Mouse (Mus musculus): ENCODE measurements at regions not wholly inside any gene's neighbourhood (a gene's known extent, or its start where the extent isn't known, plus 50 kb on each side); places are given as distances from the start of the nearest gene placed in this dataset.

DNA sequence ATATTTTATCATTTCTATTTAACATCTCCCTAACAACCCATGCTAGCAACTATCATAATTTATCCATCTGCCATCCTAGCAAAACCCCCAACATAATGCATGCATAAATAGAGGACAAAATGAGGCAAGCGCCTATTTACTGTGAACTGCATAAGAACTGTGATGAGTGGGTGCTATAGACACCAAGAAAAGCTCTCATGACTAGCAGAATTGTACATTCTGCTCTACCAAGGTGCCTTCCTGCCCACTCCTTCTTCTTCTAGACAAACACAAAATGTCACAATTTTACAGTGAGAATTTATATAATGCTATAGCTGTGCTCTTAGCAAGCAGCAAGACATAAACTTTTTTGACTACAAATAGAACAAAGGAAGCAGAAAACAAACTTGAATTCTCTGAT, 305.9 kb downstream of the Brinp1 start:
- no peak overlapping the region for H3K4me2 ChIP-seq (replicated peaks; ENCODE audit: low read depth, low read length)
- WGBS = 81% methylated on average over 1 of the region's 1 CpGs
- no peak for ATAC-seq (ENCODE audit: low FRiP score)

DNA sequence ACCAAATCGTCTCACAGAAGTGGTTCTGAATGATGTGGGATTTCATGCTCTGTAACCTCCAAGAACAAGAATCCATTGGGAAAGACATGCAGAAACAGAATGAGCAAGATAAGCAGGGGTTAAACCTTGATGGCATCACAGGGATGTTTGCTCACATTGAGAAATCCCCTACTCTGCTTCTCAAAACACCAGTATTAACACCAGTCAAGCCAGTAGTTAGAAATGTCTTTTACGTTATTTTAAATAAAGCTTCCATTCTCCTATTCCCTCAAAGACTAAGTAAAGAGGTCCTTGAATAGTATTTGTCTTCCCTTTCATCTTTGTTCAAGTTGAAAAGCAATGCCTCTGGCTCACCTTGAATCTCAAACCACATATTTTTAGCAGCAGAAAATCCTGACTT, 320.9 kb downstream of the Brinp1 start:
- Histone ChIP-seq H3K4me2 (replicated peaks; ENCODE audit: low read depth, low read length) (no peak overlapping the region), H3K36me3 (ENCODE audit: control insufficient read depth, insufficient read depth, low read length) (no peaks in the 10 kb centered on the region), H3K9me3 (ENCODE audit: control insufficient read depth, low read length) (no peaks in the 10 kb centered on the region), H3K27ac (ENCODE audit: low read depth, low read length) (no peak overlapping the region), H3K4me3 (ENCODE audit: low read depth, low read length) (no peak overlapping the region), H3K4me1 (replicated peaks; ENCODE audit: control insufficient read depth, insufficient read depth, low read length) (no peaks in the 10 kb centered on the region), H3K9ac (ENCODE audit: low read depth, low read length) (no peak overlapping the region), H3K27me3 (ENCODE audit: control insufficient read depth, insufficient read depth, low read length) (no peaks in the 10 kb centered on the region)
- DNase-seq (ENCODE audit: low spot score) (no peak), ATAC-seq (ENCODE audit: low FRiP score) (no peak)
- 85% methylated on average over 2 of the region's 2 CpGs for WGBS

More for the DNA sequence above, 305.9 kb downstream of the Brinp1 start:
- Histone ChIP-seq H3K4me1 (replicated peaks; ENCODE audit: control insufficient read depth, insufficient read depth, low read length) (no peaks in the 10 kb centered on the region), H3K27ac (ENCODE audit: low read depth, low read length) (no peak overlapping the region), H3K4me3 (ENCODE audit: low read depth, low read length) (no peak overlapping the region), H3K27me3 (ENCODE audit: control insufficient read depth, insufficient read depth, low read length) (no peaks in the 10 kb centered on the region), H3K9ac (ENCODE audit: low read depth, low read length) (no peak overlapping the region), H3K9me3 (ENCODE audit: control insufficient read depth, low read length) (no peaks in the 10 kb centered on the region), H3K36me3 (ENCODE audit: control insufficient read depth, insufficient read depth, low read length) (no peaks in the 10 kb centered on the region)
- no peak for DNase-seq (ENCODE audit: low spot score)

DNA sequence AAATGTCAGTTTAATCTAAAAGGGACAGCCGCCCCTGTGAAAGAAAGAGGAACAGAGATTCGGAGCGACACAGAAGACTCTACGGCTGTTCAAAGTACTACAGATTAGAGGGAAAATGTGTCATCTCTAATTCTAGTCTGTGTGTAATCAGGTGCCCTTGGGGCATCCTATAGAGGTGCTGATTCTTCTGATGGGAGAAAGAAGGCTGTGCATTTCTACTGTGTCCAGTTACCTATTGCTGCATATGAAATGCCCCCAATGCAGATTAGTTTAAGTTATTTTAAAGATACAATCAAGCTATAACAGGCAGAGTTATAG, 330.2 kb downstream of the Brinp1 start:
- Histone ChIP-seq H3K27ac (ENCODE audit: low read depth, low read length) (no peak overlapping the region), H3K4me1 (replicated peaks; ENCODE audit: control insufficient read depth, insufficient read depth, low read length) (no peaks in the 10 kb centered on the region), H3K4me2 (replicated peaks; ENCODE audit: low read depth, low read length) (no peak overlapping the region), H3K27me3 (ENCODE audit: control insufficient read depth, insufficient read depth, low read length) (no peaks in the 10 kb centered on the region), H3K9me3 (ENCODE audit: control insufficient read depth, low read length) (no peaks in the 10 kb centered on the region), H3K4me3 (ENCODE audit: low read depth, low read length) (no peak overlapping the region), H3K9ac (ENCODE audit: low read depth, low read length) (no peak overlapping the region), H3K36me3 (ENCODE audit: control insufficient read depth, insufficient read depth, low read length) (no peaks in the 10 kb centered on the region)
- 81% methylated on average over 4 of the region's 4 CpGs for WGBS
- ATAC-seq (ENCODE audit: low FRiP score) (0 out of 2 replicates have a peak, but pooled peaks have one; percentile 20), DNase-seq (ENCODE audit: low spot score) (no peak)

DNA sequence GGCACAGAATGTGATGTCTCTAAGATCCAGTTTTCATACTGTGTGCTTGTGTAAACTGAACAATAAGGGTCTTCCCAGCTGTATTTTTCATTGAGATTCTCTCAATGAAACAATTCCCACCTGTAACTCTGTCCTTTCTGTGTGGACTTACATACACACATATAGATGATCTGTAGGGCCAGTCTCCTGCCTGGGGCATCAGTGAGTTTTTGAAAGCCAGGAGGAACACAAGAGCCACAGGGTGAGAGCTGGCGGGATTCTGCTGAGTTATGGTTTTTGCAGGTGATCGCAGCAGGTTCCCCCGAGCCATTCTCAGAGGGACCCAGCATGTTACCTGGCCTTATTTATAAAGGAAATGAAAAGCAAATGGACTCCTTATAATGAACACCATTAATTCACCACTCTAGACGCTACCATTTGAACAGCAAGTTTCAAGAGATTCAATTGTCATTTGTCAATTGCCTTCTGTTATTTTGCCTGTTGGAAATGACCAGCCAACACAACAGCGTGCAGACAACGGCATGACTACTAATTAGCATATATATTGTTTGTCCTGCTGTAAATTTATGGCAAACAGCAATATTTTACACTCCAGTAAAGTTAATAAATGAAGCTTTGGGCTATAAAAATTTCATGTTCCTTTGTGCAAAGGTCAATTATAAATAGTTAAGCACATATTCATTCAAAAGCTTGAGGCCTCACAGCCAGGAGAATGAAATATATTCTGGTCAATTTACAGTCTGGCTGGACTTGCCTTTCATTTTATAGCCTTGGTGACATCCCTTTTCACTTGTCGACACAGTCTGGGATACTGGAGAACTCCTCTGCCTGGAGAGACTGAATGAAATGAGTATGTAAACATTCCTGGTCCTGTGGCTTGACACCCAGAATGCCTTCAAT, 330.8 kb downstream of the Brinp1 start:
- no peaks in the 10 kb centered on the region for H3K9me3 ChIP-seq (ENCODE audit: control insufficient read depth, low read length)
- H3K4me3 ChIP-seq (ENCODE audit: low read depth, low read length) = no peak overlapping the region
- ATAC-seq (ENCODE audit: low FRiP score) (0 out of 2 replicates have a peak, but pooled peaks have one; percentile 36), DNase-seq (ENCODE audit: low spot score) (no peak)
- 81% methylated on average over 7 of the region's 7 CpGs for WGBS
- no peaks in the 10 kb centered on the region for H3K4me1 ChIP-seq (replicated peaks; ENCODE audit: control insufficient read depth, insufficient read depth, low read length)
- no peaks in the 10 kb centered on the region for H3K36me3 ChIP-seq (ENCODE audit: control insufficient read depth, insufficient read depth, low read length)
- no peak overlapping the region for H3K27ac ChIP-seq (ENCODE audit: low read depth, low read length)
- H3K9ac ChIP-seq (ENCODE audit: low read depth, low read length) = no peak overlapping the region
- no peaks in the 10 kb centered on the region for H3K27me3 ChIP-seq (ENCODE audit: control insufficient read depth, insufficient read depth, low read length)
- no peak overlapping the region for H3K4me2 ChIP-seq (replicated peaks; ENCODE audit: low read depth, low read length)

DNA sequence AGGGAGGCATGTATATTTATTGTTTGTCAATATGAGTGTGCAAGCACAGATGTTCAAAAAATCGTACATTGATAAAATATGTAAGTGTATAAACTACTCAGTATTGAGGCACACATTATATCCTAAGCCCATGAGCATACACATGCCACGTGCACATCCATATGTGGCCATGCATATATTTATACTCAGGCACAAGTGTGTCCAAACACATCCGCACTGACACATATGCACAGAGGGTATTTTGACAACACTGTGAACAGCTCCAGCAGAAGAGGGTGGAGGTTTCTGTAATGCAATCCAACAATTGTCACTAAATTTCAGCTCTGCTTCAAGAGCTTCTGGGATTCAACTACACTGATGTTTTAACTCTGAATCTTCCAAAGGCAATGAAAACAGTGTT, 333.6 kb downstream of the Brinp1 start:
- H3K27ac ChIP-seq (ENCODE audit: low read depth, low read length) = no peak overlapping the region
- no peak overlapping the region for H3K4me2 ChIP-seq (replicated peaks; ENCODE audit: low read depth, low read length)
- no peak overlapping the region for H3K9ac ChIP-seq (ENCODE audit: low read depth, low read length)
- DNase-seq (ENCODE audit: low spot score) = no peak
- H3K4me3 ChIP-seq (ENCODE audit: low read depth, low read length) = no peak overlapping the region
- H3K27me3 ChIP-seq (ENCODE audit: control insufficient read depth, insufficient read depth, low read length) = no peaks in the 10 kb centered on the region
- whole genome bisulfite sequencing = 91% methylated on average over 3 of the region's 3 CpGs
- no peak for ATAC-seq (ENCODE audit: low FRiP score)
- no peaks in the 10 kb centered on the region for H3K9me3 ChIP-seq (ENCODE audit: control insufficient read depth, low read length)
- H3K4me1 ChIP-seq (replicated peaks; ENCODE audit: control insufficient read depth, insufficient read depth, low read length) = no peaks in the 10 kb centered on the region
- no peaks in the 10 kb centered on the region for H3K36me3 ChIP-seq (ENCODE audit: control insufficient read depth, insufficient read depth, low read length)

DNA sequence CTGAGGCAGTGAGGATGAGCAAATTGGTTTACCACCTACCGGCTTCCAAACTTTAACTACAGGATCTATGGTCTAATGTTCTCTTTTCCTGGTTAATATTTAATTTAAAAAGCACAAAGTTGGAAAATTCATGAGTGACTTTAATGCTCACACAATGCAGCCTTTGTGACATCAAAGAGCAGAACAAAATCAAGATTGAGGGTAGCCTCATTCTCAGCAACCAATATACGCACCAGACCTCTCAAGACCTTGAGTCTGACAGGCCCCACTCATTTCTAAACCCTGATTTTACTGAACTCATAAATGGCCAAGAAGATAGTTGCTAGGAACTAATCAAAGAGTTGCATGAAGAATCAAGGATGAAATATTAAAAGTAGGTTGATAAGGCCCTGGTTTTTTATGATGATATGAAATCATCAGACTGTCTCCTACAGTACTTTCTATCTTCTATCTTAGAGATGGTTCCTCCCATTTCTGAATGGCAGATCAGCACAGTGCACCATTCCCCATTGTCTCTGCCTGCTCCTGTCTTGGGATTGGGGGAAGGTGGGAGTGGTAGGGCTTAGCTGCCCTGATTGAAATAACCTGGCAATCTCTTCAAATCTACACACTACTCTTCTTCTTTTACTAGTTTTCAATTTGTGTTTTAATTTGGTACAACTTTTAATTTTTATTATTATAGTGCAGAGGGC, 338.3 kb downstream of the Brinp1 start:
- Histone ChIP-seq H3K4me1 (replicated peaks; ENCODE audit: control insufficient read depth, insufficient read depth, low read length) (no peaks in the 10 kb centered on the region), H3K9me3 (ENCODE audit: control insufficient read depth, low read length) (no peaks in the 10 kb centered on the region), H3K4me2 (replicated peaks; ENCODE audit: low read depth, low read length) (no peak overlapping the region), H3K27ac (ENCODE audit: low read depth, low read length) (no peak overlapping the region), H3K9ac (ENCODE audit: low read depth, low read length) (no peak overlapping the region), H3K36me3 (ENCODE audit: control insufficient read depth, insufficient read depth, low read length) (no peaks in the 10 kb centered on the region), H3K4me3 (ENCODE audit: low read depth, low read length) (no peak overlapping the region), H3K27me3 (ENCODE audit: control insufficient read depth, insufficient read depth, low read length) (no peaks in the 10 kb centered on the region)
- DNase-seq (ENCODE audit: low spot score) (no peak), ATAC-seq (ENCODE audit: low FRiP score) (no peak)
- WGBS = 93% methylated on average over 2 of the region's 2 CpGs

DNA sequence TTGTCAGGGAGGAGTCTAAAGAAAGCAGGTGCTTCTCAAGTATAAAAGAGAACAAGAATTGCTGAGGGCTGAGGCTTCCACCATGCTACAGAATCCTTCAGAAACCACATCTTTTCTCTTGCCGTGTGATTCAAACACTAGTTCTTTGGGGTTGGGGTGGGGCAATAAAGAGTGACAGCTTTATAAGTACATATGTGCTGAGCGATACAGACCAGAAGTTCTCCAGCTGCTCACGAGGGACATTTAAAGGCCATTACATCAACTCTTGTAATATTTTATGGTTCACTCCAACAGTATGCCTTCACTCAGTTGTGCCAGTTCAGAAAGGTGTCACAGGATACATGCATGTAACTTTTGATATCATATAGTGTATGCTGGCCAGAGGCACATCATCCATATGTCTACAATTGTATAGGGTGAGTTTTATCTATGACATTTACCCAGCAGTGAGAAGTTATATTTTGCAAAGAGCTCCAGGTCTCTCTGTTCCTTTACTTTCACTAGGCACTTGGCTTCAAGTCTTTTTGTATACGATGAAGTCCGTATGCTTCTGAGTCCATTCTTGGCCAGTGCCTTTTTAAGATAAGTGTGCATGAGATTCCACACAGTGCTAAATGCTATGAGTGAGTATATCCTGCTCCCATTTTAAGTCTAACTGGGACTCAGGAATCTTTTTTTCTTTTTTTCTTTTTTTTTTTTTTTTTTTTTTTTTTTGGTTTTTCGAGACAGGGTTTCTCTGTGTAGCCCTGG, 341.8 kb downstream of the Brinp1 start:
- ATAC-seq (ENCODE audit: low FRiP score) = no peak
- H3K4me2 ChIP-seq (replicated peaks; ENCODE audit: low read depth, low read length) = no peak overlapping the region
- no peak overlapping the region for H3K27ac ChIP-seq (ENCODE audit: low read depth, low read length)
- H3K9me3 ChIP-seq (ENCODE audit: control insufficient read depth, low read length) = no peaks in the 10 kb centered on the region
- H3K4me3 ChIP-seq (ENCODE audit: low read depth, low read length) = no peak overlapping the region
- no peak for DNase-seq (ENCODE audit: low spot score)
- H3K27me3 ChIP-seq (ENCODE audit: control insufficient read depth, insufficient read depth, low read length) = no peaks in the 10 kb centered on the region
- H3K4me1 ChIP-seq (replicated peaks; ENCODE audit: control insufficient read depth, insufficient read depth, low read length) = no peaks in the 10 kb centered on the region
- 96% methylated on average over 5 of the region's 6 CpGs for WGBS
- H3K36me3 ChIP-seq (ENCODE audit: control insufficient read depth, insufficient read depth, low read length) = no peaks in the 10 kb centered on the region
- H3K9ac ChIP-seq (ENCODE audit: low read depth, low read length) = no peak overlapping the region

DNA sequence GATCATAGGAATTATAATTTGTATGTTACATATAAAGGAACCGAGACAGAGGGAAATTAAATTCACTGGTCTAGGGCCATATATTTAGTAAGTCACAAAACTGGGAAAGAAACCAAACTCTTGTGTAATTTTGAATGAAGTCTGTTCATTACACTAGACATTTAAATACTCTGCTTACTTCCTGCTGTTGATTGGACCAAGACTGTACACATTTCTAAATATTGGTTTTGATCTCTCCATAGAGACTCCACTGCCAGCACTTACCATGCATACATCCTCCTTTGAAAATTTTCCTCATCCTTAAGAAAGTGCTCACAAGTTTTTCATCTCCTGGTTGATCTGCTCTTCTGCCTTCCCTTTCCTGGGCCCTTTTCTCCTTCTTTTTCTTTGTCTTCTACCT, 358.9 kb downstream of the Brinp1 start:
- no peak overlapping the region for H3K27ac ChIP-seq (ENCODE audit: low read depth, low read length)
- no peak overlapping the region for H3K4me3 ChIP-seq (ENCODE audit: low read depth, low read length)
- no peaks in the 10 kb centered on the region for H3K4me1 ChIP-seq (replicated peaks; ENCODE audit: control insufficient read depth, insufficient read depth, low read length)
- H3K36me3 ChIP-seq (ENCODE audit: control insufficient read depth, insufficient read depth, low read length) = no peaks in the 10 kb centered on the region
- WGBS = 90% methylated on average over 1 of the region's 1 CpGs
- H3K4me2 ChIP-seq (replicated peaks; ENCODE audit: low read depth, low read length) = no peak overlapping the region
- H3K9me3 ChIP-seq (ENCODE audit: control insufficient read depth, low read length) = no peaks in the 10 kb centered on the region
- ATAC-seq (ENCODE audit: low FRiP score) (no peak), DNase-seq (ENCODE audit: low spot score) (no peak)
- no peak overlapping the region for H3K9ac ChIP-seq (ENCODE audit: low read depth, low read length)
- H3K27me3 ChIP-seq (ENCODE audit: control insufficient read depth, insufficient read depth, low read length) = no peaks in the 10 kb centered on the region

Data from hindbrain, embryonic 11.5 days (tissue).